Mouse (Mus musculus): ENCODE results near the gene Olfr1484.
"Not testable (repeated sequence)": the region's sequence is repeated elsewhere in the genome, so short reads cannot be mapped to it uniquely, and the experiment has no call there.

The Olfr1484 gene

DNA sequence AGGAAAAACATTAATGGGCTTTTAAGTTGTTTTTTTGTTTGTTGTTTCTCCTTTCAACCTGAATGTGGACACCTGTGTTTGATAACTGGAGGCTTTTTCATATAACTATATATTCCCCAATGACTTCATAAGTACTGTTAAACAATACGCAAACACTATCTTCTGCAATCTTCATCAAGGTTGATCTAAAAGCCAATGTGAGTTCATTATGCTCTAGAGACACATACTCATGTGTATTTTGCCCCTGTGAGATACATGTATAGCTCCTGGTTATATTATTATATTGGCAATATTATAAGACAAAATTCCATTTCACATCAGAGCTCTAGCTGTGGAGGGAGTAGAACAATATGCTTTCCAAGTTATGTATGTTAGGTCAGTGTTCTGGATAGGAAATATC, at the start of gene Olfr1484:
Olfr1484 (plus strand) TSS at position 301 of the 400 bp plus-strand sequence.
- no peak for DNase-seq

DNA sequence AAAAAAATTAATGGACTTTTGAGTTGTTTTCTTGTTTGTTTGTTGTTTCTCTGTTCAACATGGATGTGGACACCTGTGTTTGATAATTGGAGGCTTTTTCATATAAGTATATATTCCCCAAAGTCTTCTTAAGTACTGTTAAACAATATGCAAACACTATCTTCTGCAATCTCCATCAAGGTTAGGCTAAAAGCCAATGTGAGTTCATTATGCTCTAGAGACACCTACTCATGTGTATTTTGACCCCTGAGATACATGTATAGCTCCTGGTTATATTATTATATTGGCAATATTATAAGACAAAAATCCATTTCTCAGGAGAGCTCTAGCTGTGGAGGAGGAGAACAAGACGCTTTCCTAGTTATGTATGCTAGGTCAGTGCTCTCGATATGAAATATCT, 33.8 kb downstream of the Olfr1484 start, which contains the start of gene Olfr1487:
Olfr1487 (plus strand) TSS at position 301 of the 400 bp plus-strand sequence.
- DNase-seq, result not testable (repeated sequence)

DNA sequence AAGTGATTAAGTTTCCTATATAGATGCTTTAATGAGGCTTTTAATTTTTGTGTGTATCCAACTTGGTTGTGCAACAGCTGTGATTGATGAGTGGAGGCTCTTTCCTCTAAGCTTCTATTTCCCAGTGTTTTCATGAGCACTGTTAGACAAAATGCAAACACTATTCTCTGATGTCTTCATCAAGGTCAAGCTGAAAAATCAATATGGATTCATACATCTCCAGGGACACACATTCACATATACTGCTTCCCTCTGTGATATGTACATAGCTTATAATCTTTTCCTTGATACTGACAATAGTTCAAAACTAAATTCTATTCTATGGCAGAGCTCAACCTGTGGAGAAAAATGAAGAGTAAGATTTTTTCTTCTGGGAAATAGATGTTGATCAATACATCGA, 48.0 kb downstream of the Olfr1484 start, which contains the start of gene Olfr1489:
Olfr1489 (plus strand) TSS at position 301 of the 400 bp plus-strand sequence.
- no peak for DNase-seq
